Mouse (Mus musculus) CH12.LX (cell line): ENCODE results near the gene Hspa5. TPM values are rescaled to one million over a fixed set of nuclear protein-coding genes. Genes with fewer than 3 reads are reported as not detected.

Source experiments
- DNase-seq: peaks from one replicate; pipeline ENCODE4 v3.0.0-alpha.2; 2013; ENCODE audit errors: extremely low read depth
- H3K27ac ChIP-seq: 2 replicates; pipeline ENCODE4 v1.5.1; 2012; ENCODE audit warnings: low read depth, mild to moderate bottlenecking, control low read depth, moderate library complexity; ENCODE audit not compliant: insufficient read depth
- H3K27me3 ChIP-seq: replicated peaks from 2 replicates; pipeline ENCODE3; 2012; ENCODE audit warnings: inconsistent platforms
- H3K36me3 ChIP-seq, 2 experiments: replicated peaks in 1 of 2; 2 replicates each; pipeline versions ENCODE3 to v1.6.1; 2012; ENCODE audit warnings: inconsistent platforms in 1 of 2, low read length in 1 of 2, mild to moderate bottlenecking in 1 of 2, mixed read lengths in 1 of 2, moderate library complexity in 1 of 2; ENCODE audit not compliant: control insufficient read depth in 1 of 2, insufficient read depth in 1 of 2
- H3K4me1 ChIP-seq, 2 experiments: 2 replicates each; pipeline ENCODE4 v1.6.1; 2012; ENCODE audit warnings: inconsistent platforms in 1 of 2, moderate library complexity in 1 of 2; ENCODE audit not compliant: insufficient read depth in 2 of 2, control insufficient read depth in 1 of 2
- H3K4me2 ChIP-seq: 2 replicates; pipeline ENCODE4 v1.6.1; 2012; ENCODE audit warnings: low read depth, mild to moderate bottlenecking, control low read depth; ENCODE audit not compliant: poor library complexity, insufficient read depth, severe bottlenecking
- H3K4me3 ChIP-seq, 3 experiments: fragments of 150-350 bp in 1 of 3; sonication (generic) in 1 of 3; replicated peaks in 1 of 3; 2 replicates each; pipeline versions ENCODE3 to v1.5.1; 2011 to 2012; ENCODE audit warnings: low read depth in 2 of 3, low read length in 2 of 3, mild to moderate bottlenecking in 2 of 3, moderate library complexity in 2 of 3, control low read depth in 1 of 3, improper control_type of control experiment in 1 of 3, inconsistent platforms in 1 of 3, mixed read lengths in 1 of 3; ENCODE audit not compliant: poor library complexity in 1 of 3
- H3K79me2 ChIP-seq: replicated peaks from 2 replicates; pipeline ENCODE4 v1.6.1; 2012; ENCODE audit warnings: mild to moderate bottlenecking, moderate library complexity; ENCODE audit not compliant: control insufficient read depth, poor library complexity, insufficient read depth, severe bottlenecking; ENCODE audit errors: extremely low read depth
- H3K9ac ChIP-seq: 2 replicates; pipeline ENCODE4 v1.6.1; 2012; ENCODE audit warnings: low read depth, mild to moderate bottlenecking, control low read depth, moderate library complexity; ENCODE audit not compliant: insufficient read depth
- H3K9me3 ChIP-seq: replicated peaks from 2 replicates; pipeline ENCODE3; 2012; ENCODE audit warnings: low read length, inconsistent platforms, mixed read lengths
- CTCF ChIP-seq, 2 experiments: IDR thresholded peaks in 1 of 2; conservative IDR thresholded peaks in 1 of 2; 2 replicates each; pipeline ENCODE4 v1.5.1; 2011 to 2012; ENCODE audit warnings: low read depth in 2 of 2, low read length in 2 of 2, improper control_type of control experiment in 1 of 2, inconsistent platforms in 1 of 2, mild to moderate bottlenecking in 1 of 2, moderate library complexity in 1 of 2
- EP300 ChIP-seq: IDR thresholded peaks from 2 replicates; pipeline ENCODE4 v1.6.1; 2011; ENCODE audit warnings: low read length, improper control_type of control experiment
- GABPA ChIP-seq: IDR thresholded peaks from 2 replicates; pipeline ENCODE4 v1.6.1; 2012; ENCODE audit warnings: low read depth, low read length, improper control_type of control experiment, inconsistent platforms; ENCODE audit not compliant: insufficient replicate concordance
- IRF4 ChIP-seq: IDR thresholded peaks from 2 replicates; pipeline ENCODE4 v1.6.1; 2014; ENCODE audit warnings: low read depth, mild to moderate bottlenecking, inconsistent platforms, low read length, improper control_type of control experiment
- JUN ChIP-seq: IDR thresholded peaks from 2 replicates; pipeline ENCODE4 v1.6.1; 2011; ENCODE audit warnings: low read depth, mild to moderate bottlenecking, low read length, improper control_type of control experiment, moderate library complexity; ENCODE audit not compliant: insufficient read depth
- KAT2A ChIP-seq: IDR thresholded peaks from 2 replicates; pipeline ENCODE4 v1.6.1; 2012; ENCODE audit warnings: low read length, improper control_type of control experiment, inconsistent platforms; ENCODE audit not compliant: insufficient replicate concordance
- MAZ ChIP-seq: IDR thresholded peaks from 2 replicates; pipeline ENCODE4 v1.6.1; 2012; ENCODE audit warnings: low read depth, mild to moderate bottlenecking, inconsistent platforms, low read length, improper control_type of control experiment, moderate library complexity
- MEF2A ChIP-seq: IDR thresholded peaks from 2 replicates; pipeline ENCODE4 v1.6.1; 2014; ENCODE audit warnings: low read depth, mild to moderate bottlenecking, inconsistent platforms, low read length, improper control_type of control experiment, borderline replicate concordance
- MYC ChIP-seq: IDR thresholded peaks from 2 replicates; pipeline ENCODE4 v1.6.1; 2011; ENCODE audit warnings: low read depth, mild to moderate bottlenecking, improper control_type of control experiment, low read length
- POLR2A ChIP-seq: IDR thresholded peaks from 2 replicates; pipeline ENCODE4 v1.6.1; 2011; ENCODE audit warnings: low read depth, mild to moderate bottlenecking, improper control_type of control experiment, low read length
- RCOR1 ChIP-seq: conservative IDR thresholded peaks from 2 replicates; pipeline ENCODE4 v1.6.1; 2012; ENCODE audit warnings: low read depth, mild to moderate bottlenecking, inconsistent platforms, low read length, improper control_type of control experiment
- SIN3A ChIP-seq: IDR thresholded peaks from 2 replicates; pipeline ENCODE4 v1.6.1; 2012; ENCODE audit warnings: low read length, improper control_type of control experiment, inconsistent platforms
- UBTF ChIP-seq: IDR thresholded peaks from 2 replicates; pipeline ENCODE4 v1.6.1; 2012; ENCODE audit warnings: low read depth, mild to moderate bottlenecking, inconsistent platforms, low read length, improper control_type of control experiment, moderate library complexity
- USF2 ChIP-seq: conservative IDR thresholded peaks from 2 replicates; pipeline ENCODE4 v1.6.1; 2011; ENCODE audit warnings: low read depth, low read length, improper control_type of control experiment
- dilution Hi-C: fragments of 300-500 bp; cut with MboI; formaldehyde crosslinking; loops from 2 replicates; pipeline ENCODE4 v1.14.3; 2020; ENCODE audit warnings: low sequenced_read_pairs; ENCODE audit not compliant: extremely low pct_unique_long_range_greater_than_20kb, extremely low pct_ligation_motif_present
- in situ Hi-C: fragments of 300-500 bp; cut with MboI; formaldehyde crosslinking; loops from 3 replicates; pipeline ENCODE4 v1.14.3; 2019; ENCODE audit warnings: low sequenced_read_pairs, low pct_ligation_motif_present, low pct_unique_long_range_greater_than_20kb, mixed read lengths
- polyA plus RNA-seq: library from polyadenylated mRNA; unstranded; fragments of >175 nt; gene quantifications from 2 replicates; pipeline ENCODE4 v1.2.1, GENCODE M21; 2012; ENCODE audit warnings: low read depth; ENCODE audit not compliant: insufficient read length
- total RNA-seq, 2 experiments: library from RNA; depleted of rRNA; stranded (reverse); fragments of 300-350 nt in 1 of 2; fragments of >200 nt in 1 of 2; gene quantifications; 2 replicates each; pipeline ENCODE4 v1.2.3; 2012 to 2014

The Hspa5 gene
- total and polyA plus RNA-seq, 3 experiments: 791 to 1,168 (median 866) TPM

DNA sequence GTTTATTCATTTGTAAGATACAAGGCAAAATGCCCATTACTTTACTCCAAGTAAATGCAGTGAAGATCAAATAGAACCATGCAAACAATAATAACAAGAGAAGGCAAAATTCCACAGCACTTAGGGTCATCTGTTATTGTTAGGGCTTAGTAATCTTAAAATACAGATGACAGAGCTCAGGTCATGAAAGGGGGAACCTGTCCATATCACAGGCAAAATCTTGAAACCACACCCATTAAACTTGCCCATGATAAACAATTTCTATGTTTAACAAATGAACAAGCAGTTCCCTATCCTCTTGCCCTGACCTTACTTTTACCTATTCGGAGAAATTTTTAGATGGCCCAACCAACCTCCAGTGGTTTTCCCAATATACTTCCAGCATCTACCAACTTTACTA lies 37.8 kb downstream of the Hspa5 start:
- no peak overlapping the region for H3K27ac ChIP-seq
- H3K79me2 ChIP-seq: peaks cover 89% of the 10 kb centered on the region
- H3K4me3 ChIP-seq: no peak overlapping the region
- H3K27me3 ChIP-seq: no peaks in the 10 kb centered on the region
- no peak overlapping the region for H3K9ac ChIP-seq
- H3K4me1 ChIP-seq: peaks cover 8 to 29% of the 10 kb centered on the region in 2 experiments
- H3K9me3 ChIP-seq: no peaks in the 10 kb centered on the region
- in situ Hi-C loops: no loop called here
- TF ChIP-seq MAZ (no peak), EP300 (no peak), GABPA (no peak)
- no peak for DNase-seq
- dilution Hi-C loops: no loop called here
- no peak overlapping the region for H3K4me2 ChIP-seq
- peaks cover 50 to 94% of the 10 kb centered on the region in 2 experiments for H3K36me3 ChIP-seq

DNA sequence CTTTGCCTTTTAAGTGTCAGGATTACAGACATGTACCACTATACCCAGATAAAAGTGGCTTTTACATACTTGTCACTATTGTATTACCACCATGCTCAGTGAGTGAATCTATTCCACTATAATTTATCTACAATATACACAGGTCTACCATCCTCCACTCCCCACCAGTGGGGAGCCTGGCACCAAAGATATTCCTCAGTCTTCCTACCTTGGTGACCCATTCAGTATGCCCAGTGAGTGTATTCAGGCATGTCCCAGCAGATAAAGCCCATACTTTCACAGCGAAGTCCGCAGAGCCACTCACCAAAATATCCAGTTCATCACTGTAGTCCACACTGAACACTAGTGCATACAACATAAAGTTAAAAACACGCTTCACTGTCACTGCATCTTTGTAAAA lies 39.0 kb downstream of the Hspa5 start:
- peaks cover 82% of the 10 kb centered on the region for H3K79me2 ChIP-seq
- H3K4me2 ChIP-seq: no peak overlapping the region
- H3K9me3 ChIP-seq: no peaks in the 10 kb centered on the region
- H3K4me1 ChIP-seq: peaks cover 4 to 18% of the 10 kb centered on the region in 2 experiments; a peak in 3 of 4 replicates
- TF ChIP-seq CTCF (conservative IDR thresholded peaks at IDR 0.05 in 1 of 2, IDR thresholded peaks at IDR 0.05 in 1 of 2; ENCODE audit: low read depth in 2 of 2, low read length in 2 of 2): no peak
- TF ChIP-seq MEF2A: no peak
- no peak for TF ChIP-seq MYC
- no peak for TF ChIP-seq IRF4
- TF ChIP-seq JUN: no peak
- in situ Hi-C loops (no loop called here), dilution Hi-C loops (no loop called here)
- no peak overlapping the region for H3K9ac ChIP-seq
- no peaks in the 10 kb centered on the region for H3K27me3 ChIP-seq
- no peak for DNase-seq
- H3K36me3 ChIP-seq: peaks cover 49 to 93% of the 10 kb centered on the region in 2 experiments
- no peak overlapping the region for H3K4me3 ChIP-seq
- H3K27ac ChIP-seq: no peak overlapping the region

GRCm38 (mm10) chr2:34812706-34813105 lies 40.9 kb downstream of the Hspa5 start:
- no peak for DNase-seq
- H3K27ac ChIP-seq: no peak overlapping the region
- in situ Hi-C loops: no loop called here
- no peak for TF ChIP-seq POLR2A
- TF ChIP-seq RCOR1: no peak
- no peak for TF ChIP-seq UBTF
- no peak for TF ChIP-seq USF2
- no peak for TF ChIP-seq SIN3A
- TF ChIP-seq MAZ: no peak
- no peak for TF ChIP-seq KAT2A
- TF ChIP-seq, all 38 proteins: peak for 0
- H3K79me2 ChIP-seq: peaks cover 68% of the 10 kb centered on the region
- no peak overlapping the region for H3K4me3 ChIP-seq
- dilution Hi-C loops: no loop called here
- no peaks in the 10 kb centered on the region for H3K27me3 ChIP-seq
- no peak overlapping the region for H3K9ac ChIP-seq
- peaks cover 4 to 10% of the 10 kb centered on the region in 2 experiments; a peak in 3 of 4 replicates for H3K4me1 ChIP-seq
- H3K4me2 ChIP-seq: no peak overlapping the region
- H3K9me3 ChIP-seq: no peaks in the 10 kb centered on the region
- H3K36me3 ChIP-seq: peaks cover 51 to 90% of the 10 kb centered on the region in 2 experiments
